Mouse (Mus musculus) left cerebral cortex, adult 18-20 months (tissue): ENCODE measurements around the gene Cd28. TPM values are rescaled to one million over a fixed set of nuclear protein-coding genes. Genes with fewer than 3 reads are reported as not detected.
"Not testable (repeated sequence)": the region's sequence is repeated elsewhere in the genome, so short reads cannot be mapped to it uniquely, and the experiment has no call there.

Source experiments
- DNase-seq, 2 experiments: peaks; one replicate each; pipeline ENCODE4 v3.0.0; 2021 to 2022; ENCODE audit warnings: low spot score in 2 of 2, mixed read lengths in 1 of 2
- total RNA-seq, 2 experiments: library from RNA; stranded (reverse); gene quantifications; 2 replicates each; pipeline ENCODE4 v1.2.3; 2021

Gene Cd28
- total RNA-seq, 2 experiments from 2014 or later, result 0.23 to 0.44 TPM

GRCm38 (mm10) chr1:60795677-60796205 lies 79.1 kb downstream of the Cd28 start:
- DNase-seq, result peak; percentile 39 to 44

DNA sequence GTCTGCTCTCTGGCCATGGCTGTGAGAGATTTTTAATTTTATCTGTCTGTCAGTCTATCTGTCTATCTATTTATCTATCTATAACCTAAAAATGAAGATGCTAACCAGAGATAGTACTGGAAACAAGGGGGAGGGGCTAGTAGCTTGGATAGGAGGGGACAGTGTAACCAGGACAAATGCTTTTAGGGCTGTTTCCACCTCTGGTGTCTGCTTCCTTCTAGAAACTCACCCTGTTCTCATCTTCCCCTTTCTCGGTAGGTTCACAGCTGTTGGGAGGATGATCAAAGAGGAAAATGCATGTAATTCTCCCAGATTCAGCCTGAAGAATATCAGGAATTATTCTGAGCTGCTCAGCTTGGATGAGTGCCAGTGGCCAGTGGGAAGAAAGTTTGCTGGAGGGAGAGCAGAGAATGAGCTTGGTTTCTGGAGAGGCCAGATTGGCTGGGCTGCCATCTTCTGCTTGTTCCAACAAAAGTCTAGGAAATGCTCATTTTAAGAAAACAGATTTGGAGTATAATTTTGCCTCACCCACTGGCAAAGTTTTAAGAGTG lies 83.3 kb downstream of the Cd28 start:
- peak in 1 of 2 experiments; percentile 36 for DNase-seq

DNA sequence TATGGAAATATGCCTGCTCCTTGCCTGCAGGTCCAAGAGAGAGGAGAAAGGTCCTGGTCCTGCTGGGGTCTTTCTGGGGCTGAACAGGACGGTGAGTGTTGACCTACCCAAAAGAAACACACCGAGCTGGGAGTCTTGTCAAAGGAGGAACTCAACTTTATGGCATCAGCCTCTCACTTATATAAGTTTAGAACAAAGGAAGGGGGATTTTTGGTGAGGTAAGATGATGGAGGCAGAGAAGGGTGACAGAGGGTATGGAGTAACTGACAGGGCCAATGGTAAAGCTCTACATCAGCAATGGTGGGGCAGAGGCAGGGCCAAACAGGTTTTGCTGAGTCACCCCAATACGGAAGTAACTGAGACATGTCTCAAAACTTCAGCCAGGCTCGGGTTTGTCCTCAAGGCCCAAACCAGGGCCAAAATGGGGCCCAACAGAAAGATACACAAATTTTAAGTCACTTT lies 84.6 kb downstream of the Cd28 start:
- no peak for DNase-seq

GRCm38 (mm10) chr1:60803128-60803824 lies 86.7 kb downstream of the Cd28 start:
- DNase-seq, result no peak

GRCm38 (mm10) chr1:60803825-60804696 lies 87.5 kb downstream of the Cd28 start:
- DNase-seq, result no peak

- no peak for DNase-seq
These were observed 88.6 kb downstream of the Cd28 start for GRCm38 (mm10) chr1:60805178-60805577.

GRCm38 (mm10) chr1:60807748-60808147 lies 91.1 kb downstream of the Cd28 start:
- no peak for DNase-seq

GRCm38 (mm10) chr1:60808466-60808865 lies 91.9 kb downstream of the Cd28 start:
- DNase-seq, result no peak

- no peak for DNase-seq
These were observed 92.6 kb downstream of the Cd28 start for GRCm38 (mm10) chr1:60809166-60809565.

DNA sequence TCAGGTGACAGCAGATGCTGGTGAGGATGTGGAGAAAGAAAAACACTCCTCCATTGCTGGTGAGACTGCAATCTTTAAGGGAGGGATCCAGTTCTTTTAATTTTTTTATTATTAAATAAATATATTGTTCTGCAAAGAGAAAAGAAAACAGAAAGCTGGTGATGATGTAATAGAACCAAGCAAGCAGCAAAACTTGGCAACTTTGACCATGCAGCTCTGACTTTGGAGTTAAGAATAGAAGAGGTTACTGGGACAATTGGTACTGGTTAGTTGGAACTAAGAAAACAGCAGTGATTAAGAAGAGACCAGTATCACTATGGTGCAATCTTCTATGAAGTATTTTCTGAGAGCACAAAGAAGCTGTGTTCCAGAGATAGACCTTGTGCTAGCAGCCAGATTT lies 94.2 kb downstream of the Cd28 start:
- DNase-seq, result no peak

GRCm38 (mm10) chr1:60811998-60812397 lies 95.4 kb downstream of the Cd28 start:
- DNase-seq, result no peak

GRCm38 (mm10) chr1:60813411-60813810 lies 96.8 kb downstream of the Cd28 start:
- no peak for DNase-seq

GRCm38 (mm10) chr1:60815912-60816311 lies 99.3 kb downstream of the Cd28 start:
- no peak for DNase-seq

DNA sequence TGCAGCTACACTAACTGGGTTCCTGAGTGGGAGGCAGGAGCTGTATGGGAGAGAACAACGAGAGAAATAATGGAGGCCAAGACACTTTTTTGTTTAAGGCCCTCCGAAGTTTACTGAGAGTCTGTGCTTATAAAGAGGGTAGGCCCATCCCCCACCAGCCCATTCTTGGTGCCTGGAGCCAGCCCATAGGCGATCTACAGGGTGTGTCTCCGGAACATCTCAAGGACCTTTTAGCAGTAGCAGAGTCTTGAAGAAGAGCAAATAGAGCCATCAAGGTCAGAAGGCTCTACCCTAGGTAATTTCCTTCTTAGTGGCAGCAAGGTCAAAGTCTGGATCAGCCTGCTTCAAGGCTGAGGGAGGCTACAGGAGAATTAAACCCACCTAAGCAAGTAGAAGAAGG lies 101.9 kb downstream of the Cd28 start:
- not testable (repeated sequence) for DNase-seq

GRCm38 (mm10) chr1:60819993-60820392 lies 103.4 kb downstream of the Cd28 start:
- DNase-seq, result no peak

- no peak for DNase-seq
These were observed 104.4 kb downstream of the Cd28 start for GRCm38 (mm10) chr1:60820981-60821380.

DNA sequence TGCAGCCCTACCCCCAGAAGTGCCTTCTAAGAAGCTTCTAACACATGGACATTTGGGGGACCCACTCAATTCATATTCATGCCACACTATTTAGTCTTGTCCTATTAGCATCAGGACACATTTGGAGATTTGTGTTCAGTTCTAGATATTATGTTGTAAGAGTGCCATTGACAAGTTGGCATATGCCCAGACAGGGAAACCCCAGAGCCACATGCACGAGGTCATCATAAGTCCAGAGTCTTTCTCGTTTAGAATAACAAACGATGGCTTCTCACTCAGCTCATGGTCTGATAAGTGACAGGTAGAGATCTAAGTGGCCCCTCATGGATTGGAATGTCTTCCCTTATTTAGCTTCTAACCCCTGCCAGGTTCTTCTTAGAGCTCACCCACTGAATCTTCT lies 105.0 kb downstream of the Cd28 start:
- DNase-seq, result no peak

Other genes with a start within 250 kb of the Cd28 start
- 10 to 100 TPM; 72.4 to 82.9 TPM for gene Raph1, start 149.7 kb upstream of the Cd28 start, total RNA-seq
- gene Ctla4, start 170.2 kb downstream of the Cd28 start, total RNA-seq, result not detected